Mouse (Mus musculus): Measurements from ENCODE around the gene Smlr1. TPM values are rescaled to one million over a fixed set of nuclear protein-coding genes. Genes with fewer than 3 reads are reported as not detected.

Gene Smlr1
- polyA plus RNA-seq, 1 experiment from 2014 or later, result 22.0 TPM

Other genes with a start within 250 kb of the Smlr1 start
- gene Akap7, start 228.4 kb downstream of the Smlr1 start, polyA plus RNA-seq (2015; fragmentation: Nextera tagmentation; extraction: Ambion mirVana), result 27.6 and 32.1 TPM in 2 replicates
- gene Epb41l2, start 176.5 kb downstream of the Smlr1 start, polyA plus RNA-seq (2015; fragmentation: Nextera tagmentation; extraction: Ambion mirVana), result 34.6 and 34.7 TPM in 2 replicates